Mouse (Mus musculus) midbrain, embryonic 14.5 days (tissue): ENCODE data around the gene Ccz1. TPM values are rescaled to one million over a fixed set of nuclear protein-coding genes. Genes with fewer than 3 reads are reported as not detected.

Experiments
- ATAC-seq: fragments of 200-750 bp; cut with Nextera tagmentation; 2 replicates; pipeline ENCODE4 v1.8.0; 2017; ENCODE audit warnings: moderate number of reproducible peaks, moderate library complexity; ENCODE audit not compliant: low FRiP score, low TSS enrichment
- DNase-seq: peaks from one replicate; pipeline ENCODE4 v3.0.0-alpha.2; 2015
- H3K27ac ChIP-seq: fragments of 300-500 bp; sonication (generic); replicated peaks from 2 replicates; pipeline ENCODE4 v1.5.1; 2014; ENCODE audit warnings: mild to moderate bottlenecking, low read depth, low read length, moderate library complexity
- H3K27me3 ChIP-seq: fragments of 300-500 bp; sonication (generic); 2 replicates; pipeline ENCODE4 v1.6.1; 2014; ENCODE audit warnings: low read length, control low read depth, mixed read lengths; ENCODE audit not compliant: control insufficient read depth, insufficient read depth
- H3K36me3 ChIP-seq: fragments of 300-500 bp; sonication (generic); 2 replicates; pipeline ENCODE4 v1.6.1; 2014; ENCODE audit warnings: low read length, control low read depth; ENCODE audit not compliant: control insufficient read depth, insufficient read depth
- H3K4me1 ChIP-seq: fragments of 300-500 bp; sonication (generic); 2 replicates; pipeline ENCODE4 v1.6.1; 2014; ENCODE audit warnings: mild to moderate bottlenecking, antibody characterized with exemption, low read length, control low read depth; ENCODE audit not compliant: control insufficient read depth, insufficient read depth
- H3K4me2 ChIP-seq: fragments of 300-500 bp; sonication (generic); 2 replicates; pipeline ENCODE4 v1.6.1; 2014; ENCODE audit warnings: mild to moderate bottlenecking, low read length, moderate library complexity
- H3K4me3 ChIP-seq: fragments of 300-500 bp; sonication (generic); replicated peaks from 2 replicates; pipeline ENCODE4 v1.5.1; 2014; ENCODE audit warnings: low read depth, low read length
- H3K9ac ChIP-seq: fragments of 300-500 bp; sonication (generic); replicated peaks from 2 replicates; pipeline ENCODE4 v1.6.1; 2014; ENCODE audit warnings: mild to moderate bottlenecking, low read length, moderate library complexity
- H3K9me3 ChIP-seq: fragments of 300-500 bp; sonication (generic); 2 replicates; pipeline ENCODE4 v1.6.1; 2016; ENCODE audit warnings: low read length, control low read depth, mixed read lengths; ENCODE audit not compliant: control insufficient read depth
- whole genome bisulfite sequencing: fragments of 180-500 bp; shearing (Covaris S2); extraction: QIAGEN DNeasy Blood & Tissue Kit; methylation state at CpG from one replicate; pipeline ENCODE4 v1.1.7; 2014; 5-methylcytosine and 5-hydroxymethylcytosine counted together
- polyA plus RNA-seq: library from polyadenylated mRNA; unstranded; fragments of >200 nt; fragmentation: Nextera tagmentation; extraction: Ambion mirVana; gene quantifications from 2 replicates; pipeline ENCODE4 v1.2.1, GENCODE M21; 2014

Ccz1 gene
- polyA plus RNA-seq, 1 experiment from 2014 or later, result 97.9 TPM

GRCm38 (mm10) chr5:143943231-143944125 is 71.2 kb downstream of the Ccz1 start:
- H3K27ac ChIP-seq, result no peak overlapping the region
- H3K9ac ChIP-seq, result no peak overlapping the region

DNA sequence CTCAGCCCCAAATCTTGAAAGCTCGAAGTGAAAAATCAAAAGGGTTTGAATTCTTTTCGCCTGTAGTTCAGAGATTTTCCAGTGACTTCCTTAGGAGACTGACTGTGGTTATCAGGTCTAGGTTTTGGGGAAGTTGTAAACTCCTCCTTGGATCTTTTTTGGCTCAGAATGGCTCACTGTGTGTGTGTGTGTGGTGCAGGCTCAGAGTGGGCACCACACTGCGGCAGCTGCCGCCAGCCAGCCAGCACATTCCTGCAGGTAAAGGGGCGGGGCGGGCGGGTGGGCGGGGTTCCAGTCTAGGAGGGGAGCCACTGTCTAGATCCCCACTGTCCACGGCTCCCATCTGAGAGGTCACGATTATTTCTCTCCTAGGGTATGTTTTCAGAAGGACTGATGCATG is 73.1 kb downstream of the Ccz1 start:
- H3K4me3 ChIP-seq, result no peak overlapping the region
- DNase-seq (no peak), ATAC-seq (no peak)
- H3K36me3 ChIP-seq, result no peaks in the 10 kb centered on the region
- H3K4me2 ChIP-seq, result no peak overlapping the region
- no peaks in the 10 kb centered on the region for H3K9me3 ChIP-seq
- H3K27me3 ChIP-seq, result no peaks in the 10 kb centered on the region
- H3K4me1 ChIP-seq, result no peaks in the 10 kb centered on the region
- H3K9ac ChIP-seq, result no peak overlapping the region
- WGBS, result 27% methylated on average over 10 of the region's 10 CpGs
- H3K27ac ChIP-seq, result no peak overlapping the region

More at GRCm38 (mm10) chr5:143943231-143944125, 71.2 kb downstream of the Ccz1 start:
- Histone ChIP-seq H3K9me3 (no peaks in the 10 kb centered on the region), H3K4me3 (no peak overlapping the region), H3K4me1 (no peaks in the 10 kb centered on the region), H3K4me2 (no peak overlapping the region), H3K27me3 (no peaks in the 10 kb centered on the region), H3K36me3 (no peaks in the 10 kb centered on the region)
- WGBS, result 87% methylated on average over 14 of the region's 14 CpGs
- ATAC-seq, result no peak
- no peak for DNase-seq

Other genes starting within 250 kb of the Ccz1 start
- 37.0 and 48.9 TPM in 2 replicates for gene Eif2ak1, start 197.1 kb downstream of the Ccz1 start, polyA plus RNA-seq
- 0.61 and 0.93 TPM in 2 replicates for gene Ankrd61, start 117.2 kb downstream of the Ccz1 start, polyA plus RNA-seq
- gene Aimp2, start 105.0 kb downstream of the Ccz1 start, polyA plus RNA-seq, result 72.3 and 83.0 TPM in 2 replicates
- gene Pms2, start 104.9 kb downstream of the Ccz1 start, polyA plus RNA-seq, result 26.9 and 31.0 TPM in 2 replicates
- 1.5 and 1.9 TPM in 2 replicates for gene Gm42421, start 86.7 kb downstream of the Ccz1 start, polyA plus RNA-seq
- gene Rsph10b, start 81.8 kb downstream of the Ccz1 start, polyA plus RNA-seq, result 3.4 and 3.9 TPM in 2 replicates
- not detected in 2 replicates for gene Ocm, start 11.8 kb upstream of the Ccz1 start, polyA plus RNA-seq
- 10.3 and 10.6 TPM in 2 replicates for gene Lmtk2, start 85.6 kb upstream of the Ccz1 start, polyA plus RNA-seq
- gene Bhlha15, start 175.4 kb upstream of the Ccz1 start, polyA plus RNA-seq, result 0.08 TPM in 1 of 2 replicates, not detected in the other
- 35.3 and 36.8 TPM in 2 replicates for gene Tecpr1, start 208.7 kb upstream of the Ccz1 start, polyA plus RNA-seq
- gene Bri3, start 229.6 kb upstream of the Ccz1 start, polyA plus RNA-seq, result 125 and 144 TPM in 2 replicates